Mouse (Mus musculus): Measurements from ENCODE around the gene Sptan1. TPM values are rescaled to one million over a fixed set of nuclear protein-coding genes. Genes with fewer than 3 reads are reported as not detected.

The Sptan1 gene
- total and polyA plus RNA-seq, 3 experiments = 26.2 to 29.5 TPM; not detected in 1

Other genes starting within 250 kb of the Sptan1 start
- gene Gm13420, start 213.9 kb upstream of the Sptan1 start, total RNA-seq (2012; rRNA removed) = not detected in 2 replicates
- under 1 TPM in 1 of 2 experiments, not detected in 1; 0.07 TPM for gene Gm13420, start 213.9 kb upstream of the Sptan1 start, polyA plus RNA-seq (2012; ENCODE audit: insufficient read depth in 1 of 2, insufficient read length in 2 of 2, low read depth in 1 of 2, low replicate concordance in 2 of 2, missing spikeins in 1 of 2)
- gene Gm13547, start 206.2 kb upstream of the Sptan1 start, total RNA-seq (2012; rRNA removed) = not detected in 2 replicates
- under 1 TPM in 1 of 2 experiments, not detected in 1; 0.86 TPM for gene Gm13547, start 206.2 kb upstream of the Sptan1 start, polyA plus RNA-seq (2012; ENCODE audit: insufficient read depth in 1 of 2, insufficient read length in 2 of 2, low read depth in 1 of 2, low replicate concordance in 2 of 2, missing spikeins in 1 of 2)
- gene Coq4, start 178.1 kb upstream of the Sptan1 start, total RNA-seq (2012; rRNA removed) = 23.5 and 25.4 TPM in 2 replicates
- 10 to 100 TPM in 1 of 2 experiments, not detected in 1; 33.2 TPM for gene Coq4, start 178.1 kb upstream of the Sptan1 start, polyA plus RNA-seq (2012; ENCODE audit: insufficient read depth in 1 of 2, insufficient read length in 2 of 2, low read depth in 1 of 2, low replicate concordance in 2 of 2, missing spikeins in 1 of 2)
- gene Trub2, start 177.1 kb upstream of the Sptan1 start, total RNA-seq (2012; rRNA removed) = 34.8 and 40.9 TPM in 2 replicates
- 10 to 100 TPM in 1 of 2 experiments, not detected in 1; 44.7 TPM for gene Trub2, start 177.1 kb upstream of the Sptan1 start, polyA plus RNA-seq (2012; ENCODE audit: insufficient read depth in 1 of 2, insufficient read length in 2 of 2, low read depth in 1 of 2, low replicate concordance in 2 of 2, missing spikeins in 1 of 2)
- 7.9 and 10.9 TPM in 2 replicates for gene Slc27a4, start 162.9 kb upstream of the Sptan1 start, total RNA-seq (2012; rRNA removed)
- gene Slc27a4, start 162.9 kb upstream of the Sptan1 start, polyA plus RNA-seq (2012; ENCODE audit: insufficient read depth in 1 of 2, insufficient read length in 2 of 2, low read depth in 1 of 2, low replicate concordance in 2 of 2, missing spikeins in 1 of 2) = 10 to 100 TPM in 1 of 2 experiments, not detected in 1; 14.9 TPM
- 76.2 and 90.5 TPM in 2 replicates for gene Urm1, start 145.5 kb upstream of the Sptan1 start, total RNA-seq (2012; rRNA removed)
- gene Urm1, start 145.5 kb upstream of the Sptan1 start, polyA plus RNA-seq (2012; ENCODE audit: insufficient read depth in 1 of 2, insufficient read length in 2 of 2, low read depth in 1 of 2, low replicate concordance in 2 of 2, missing spikeins in 1 of 2) = 100 to 1,000 TPM in 1 of 2 experiments, not detected in 1; 131 TPM
- 7.5 and 8.8 TPM in 2 replicates for gene Cercam, start 96.4 kb upstream of the Sptan1 start, total RNA-seq (2012; rRNA removed)
- 10 to 100 TPM in 1 of 2 experiments, not detected in 1; 23.4 TPM for gene Cercam, start 96.4 kb upstream of the Sptan1 start, polyA plus RNA-seq (2012; ENCODE audit: insufficient read depth in 1 of 2, insufficient read length in 2 of 2, low read depth in 1 of 2, low replicate concordance in 2 of 2, missing spikeins in 1 of 2)
- 49.0 and 49.3 TPM in 2 replicates for gene Odf2, start 76.3 kb upstream of the Sptan1 start, total RNA-seq (2012; rRNA removed)
- 10 to 100 TPM in 1 of 2 experiments, not detected in 1; 82.8 TPM for gene Odf2, start 76.3 kb upstream of the Sptan1 start, polyA plus RNA-seq (2012; ENCODE audit: insufficient read depth in 1 of 2, insufficient read length in 2 of 2, low read depth in 1 of 2, low replicate concordance in 2 of 2, missing spikeins in 1 of 2)
- 41.9 and 46.1 TPM in 2 replicates for gene Gle1, start 30.1 kb upstream of the Sptan1 start, total RNA-seq (2012; rRNA removed)
- 10 to 100 TPM in 1 of 2 experiments, not detected in 1; 77.0 TPM for gene Gle1, start 30.1 kb upstream of the Sptan1 start, polyA plus RNA-seq (2012; ENCODE audit: insufficient read depth in 1 of 2, insufficient read length in 2 of 2, low read depth in 1 of 2, low replicate concordance in 2 of 2, missing spikeins in 1 of 2)
- gene Wdr34, start 83.3 kb downstream of the Sptan1 start, total RNA-seq (2012; rRNA removed) = 49.3 and 53.1 TPM in 2 replicates
- 10 to 100 TPM in 1 of 2 experiments, not detected in 1; 78.3 TPM for gene Wdr34, start 83.3 kb downstream of the Sptan1 start, polyA plus RNA-seq (2012; ENCODE audit: insufficient read depth in 1 of 2, insufficient read length in 2 of 2, low read depth in 1 of 2, low replicate concordance in 2 of 2, missing spikeins in 1 of 2)
- gene Set, start 91.8 kb downstream of the Sptan1 start, total RNA-seq (2012; rRNA removed) = 580 and 633 TPM in 2 replicates
- gene Set, start 91.8 kb downstream of the Sptan1 start, polyA plus RNA-seq (2012; ENCODE audit: insufficient read depth in 1 of 2, insufficient read length in 2 of 2, low read depth in 1 of 2, low replicate concordance in 2 of 2, missing spikeins in 1 of 2) = 100 to 1,000 TPM; 250 to 973 TPM
- 2.0 and 2.9 TPM in 2 replicates for gene Pkn3, start 112.1 kb downstream of the Sptan1 start, total RNA-seq (2012; rRNA removed)
- gene Pkn3, start 112.1 kb downstream of the Sptan1 start, polyA plus RNA-seq (2012; ENCODE audit: insufficient read depth in 1 of 2, insufficient read length in 2 of 2, low read depth in 1 of 2, low replicate concordance in 2 of 2, missing spikeins in 1 of 2) = 1 to 10 TPM in 1 of 2 experiments, not detected in 1; 5.8 TPM
- 22.6 and 25.1 TPM in 2 replicates for gene Zdhhc12, start 128.1 kb downstream of the Sptan1 start, total RNA-seq (2012; rRNA removed)
- 10 to 100 TPM in 1 of 2 experiments, not detected in 1; 42.1 TPM for gene Zdhhc12, start 128.1 kb downstream of the Sptan1 start, polyA plus RNA-seq (2012; ENCODE audit: insufficient read depth in 1 of 2, insufficient read length in 2 of 2, low read depth in 1 of 2, low replicate concordance in 2 of 2, missing spikeins in 1 of 2)
- gene Zer1, start 159.0 kb downstream of the Sptan1 start, total RNA-seq (2012; rRNA removed) = 3.9 and 4.3 TPM in 2 replicates
- gene Zer1, start 159.0 kb downstream of the Sptan1 start, polyA plus RNA-seq (2012; ENCODE audit: insufficient read depth in 1 of 2, insufficient read length in 2 of 2, low read depth in 1 of 2, low replicate concordance in 2 of 2, missing spikeins in 1 of 2) = 10 to 100 TPM in 1 of 2 experiments, not detected in 1; 14.0 TPM
- 49.1 and 62.4 TPM in 2 replicates for gene Tbc1d13, start 168.2 kb downstream of the Sptan1 start, total RNA-seq (2012; rRNA removed)
- 10 to 100 TPM in 1 of 2 experiments, not detected in 1; 78.5 TPM for gene Tbc1d13, start 168.2 kb downstream of the Sptan1 start, polyA plus RNA-seq (2012; ENCODE audit: insufficient read depth in 1 of 2, insufficient read length in 2 of 2, low read depth in 1 of 2, low replicate concordance in 2 of 2, missing spikeins in 1 of 2)
- 27.2 and 27.9 TPM in 2 replicates for gene Endog, start 205.9 kb downstream of the Sptan1 start, total RNA-seq (2012; rRNA removed)
- gene Endog, start 205.9 kb downstream of the Sptan1 start, polyA plus RNA-seq (2012; ENCODE audit: insufficient read depth in 1 of 2, insufficient read length in 2 of 2, low read depth in 1 of 2, low replicate concordance in 2 of 2, missing spikeins in 1 of 2) = 10 to 100 TPM in 1 of 2 experiments, not detected in 1; 19.4 TPM
- gene Spout1, start 212.9 kb downstream of the Sptan1 start, total RNA-seq (2012; rRNA removed) = 68.0 and 83.6 TPM in 2 replicates
- 100 to 1,000 TPM; 103 to 220 TPM for gene Spout1, start 212.9 kb downstream of the Sptan1 start, polyA plus RNA-seq (2012; ENCODE audit: insufficient read depth in 1 of 2, insufficient read length in 2 of 2, low read depth in 1 of 2, low replicate concordance in 2 of 2, missing spikeins in 1 of 2)
- 9.5 and 10.3 TPM in 2 replicates for gene Kyat1, start 240.3 kb downstream of the Sptan1 start, total RNA-seq (2012; rRNA removed)
- gene Kyat1, start 240.3 kb downstream of the Sptan1 start, polyA plus RNA-seq (2012; ENCODE audit: insufficient read depth in 1 of 2, insufficient read length in 2 of 2, low read depth in 1 of 2, low replicate concordance in 2 of 2, missing spikeins in 1 of 2) = 10 to 100 TPM in 1 of 2 experiments, not detected in 1; 14.9 TPM